Mouse (Mus musculus): ENCODE data around the gene Ninl.

GRCm38 (mm10) chr2:150894617-150895267 lies 144.4 kb downstream of the Ninl start:
- TF ChIP-seq GATA1 (IDR thresholded peaks at IDR 0.05; ENCODE audit: borderline replicate concordance, low read length): no peak
- TF ChIP-seq FLI1 (IDR thresholded peaks at IDR 0.05; ENCODE audit: low read length): no peak

All from megakaryocyte, embryonic 14.5 days (primary cell).